Mouse (Mus musculus): Measurements from ENCODE around the gene Gys1.
"Not testable (repeated sequence)": the region's sequence is repeated elsewhere in the genome, so short reads cannot be mapped to it uniquely, and the experiment has no call there.

Gys1 gene

DNA sequence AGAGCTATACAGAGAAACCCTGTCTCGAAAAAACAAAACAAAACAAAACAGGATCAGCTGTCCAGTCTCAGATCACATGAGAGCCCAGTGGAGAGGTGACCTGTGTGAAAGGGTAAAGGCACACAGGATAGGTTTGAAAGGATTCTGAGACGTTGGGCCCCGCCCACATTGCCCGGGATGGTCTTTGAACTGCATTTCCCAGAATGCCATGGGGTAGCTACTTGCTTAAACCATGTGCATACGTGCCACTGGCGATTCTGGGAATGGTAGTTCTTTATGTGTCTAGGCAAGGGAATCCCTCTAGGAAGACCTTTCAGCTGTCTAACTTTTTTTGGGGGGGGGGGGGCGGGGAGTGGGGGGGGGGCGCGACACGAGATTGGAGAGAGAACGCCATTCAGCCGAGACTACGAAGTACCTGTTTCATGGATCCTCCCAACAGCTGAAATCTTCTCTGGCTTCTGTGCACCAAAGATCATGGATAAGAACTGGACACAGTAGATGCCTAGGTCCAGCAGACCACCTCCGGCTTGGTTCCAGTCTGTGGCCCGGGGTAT lies 46.8 kb downstream of the Gys1 start, which contains the start of gene Tulp2:
Tulp2 (plus strand) TSS at position 504 of the 554 bp plus-strand sequence.
- no peak for DNase-seq (ENCODE audit: low read depth)

DNA sequence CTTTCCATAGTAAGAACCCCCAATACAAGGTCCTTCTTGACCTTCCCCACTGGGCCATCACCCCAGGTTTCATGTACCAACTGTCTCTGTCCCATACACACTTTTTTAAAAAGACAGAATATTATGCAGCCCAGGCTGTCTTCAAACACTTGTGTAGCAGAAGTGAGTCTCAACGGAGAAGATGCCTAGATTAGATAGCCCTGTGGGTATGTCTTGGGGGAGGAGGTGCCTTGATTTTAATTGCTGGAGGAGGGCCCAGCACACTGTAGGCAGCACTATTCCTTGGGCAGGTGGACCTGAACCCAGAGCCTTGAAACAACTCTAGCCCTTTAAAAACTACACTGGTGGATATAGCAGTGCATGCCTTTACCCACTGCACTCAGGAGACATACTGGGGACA lies 47.5 kb downstream of the Gys1 start:
- no peak for DNase-seq (ENCODE audit: low read depth)

DNA sequence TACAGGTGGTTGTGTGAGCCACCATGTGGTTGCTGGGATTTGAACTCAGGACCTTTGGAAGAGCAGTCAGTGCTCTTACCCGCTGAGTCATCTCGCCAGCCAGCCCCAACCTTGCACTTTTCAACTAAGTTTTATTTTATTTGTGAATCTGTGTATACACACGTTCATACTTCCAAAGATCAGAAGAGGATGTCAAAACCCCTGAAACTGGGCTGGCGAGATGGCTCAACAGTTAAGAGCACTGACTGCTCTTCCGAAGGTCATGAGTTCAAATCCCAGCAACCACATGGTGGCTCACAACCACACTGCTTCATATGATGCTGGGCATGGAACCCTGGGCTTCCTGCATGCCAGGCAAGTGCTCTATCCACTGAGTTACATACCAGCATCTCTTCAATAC lies 50.3 kb downstream of the Gys1 start:
- DNase-seq (ENCODE audit: low read depth): not testable (repeated sequence)

DNA sequence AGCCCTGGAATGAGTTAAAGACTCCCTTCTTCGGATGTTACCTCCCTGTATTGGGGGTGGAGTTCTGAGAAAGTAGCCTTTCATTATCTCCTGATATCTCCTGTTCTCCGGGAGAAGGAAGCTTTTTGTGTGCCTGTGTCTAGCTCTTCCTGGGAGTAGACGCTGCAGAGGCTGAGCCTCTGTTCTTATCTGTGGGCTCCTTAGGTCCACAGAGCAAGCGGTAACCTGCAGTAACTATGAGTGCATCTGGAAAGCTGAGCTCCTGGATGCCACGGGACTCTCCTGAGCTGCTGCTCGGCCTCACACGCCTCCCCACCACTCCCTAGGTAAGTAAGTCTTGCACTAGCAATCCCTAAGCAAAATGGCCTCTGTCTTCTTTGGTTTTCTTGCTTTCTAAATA lies 51.5 kb downstream of the Gys1 start:
- DNase-seq (ENCODE audit: low read depth): no peak

DNA sequence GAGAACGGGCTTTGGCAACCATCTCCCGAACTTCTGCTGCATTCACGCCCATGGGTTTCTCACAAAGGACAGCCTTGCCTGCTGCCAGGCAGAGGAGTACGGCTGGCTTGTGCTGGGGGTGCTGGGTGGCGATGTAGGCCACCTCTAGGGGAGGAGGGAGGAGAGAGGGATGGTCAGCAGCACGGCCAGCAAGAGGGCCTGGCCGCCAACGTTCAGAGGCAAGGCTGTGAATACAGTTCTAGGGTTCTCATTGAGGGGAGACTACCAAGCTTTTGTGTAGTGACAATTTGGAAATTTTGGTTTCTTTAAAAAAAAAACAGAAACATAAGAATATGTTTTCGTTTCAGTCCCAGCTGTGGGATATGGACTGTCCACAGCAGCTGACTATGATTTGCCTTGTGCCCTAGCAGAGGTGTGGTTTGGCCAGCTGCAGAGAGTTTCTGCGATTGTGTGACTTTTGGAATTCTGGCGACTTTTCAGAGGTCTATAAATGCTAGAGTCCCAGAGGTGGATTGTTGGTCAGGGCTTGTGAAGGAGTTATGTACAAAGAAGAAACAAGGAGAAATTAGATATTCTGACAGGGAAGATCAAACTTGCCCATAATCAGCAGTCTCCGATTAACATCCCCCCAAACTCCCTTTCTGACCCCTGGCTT lies 52.2 kb downstream of the Gys1 start, which contains the start of gene Gm45808:
Gm45808 (minus strand) TSS at position 51 of the 655 bp plus-strand sequence.
- no peak for DNase-seq (ENCODE audit: low read depth)

DNA sequence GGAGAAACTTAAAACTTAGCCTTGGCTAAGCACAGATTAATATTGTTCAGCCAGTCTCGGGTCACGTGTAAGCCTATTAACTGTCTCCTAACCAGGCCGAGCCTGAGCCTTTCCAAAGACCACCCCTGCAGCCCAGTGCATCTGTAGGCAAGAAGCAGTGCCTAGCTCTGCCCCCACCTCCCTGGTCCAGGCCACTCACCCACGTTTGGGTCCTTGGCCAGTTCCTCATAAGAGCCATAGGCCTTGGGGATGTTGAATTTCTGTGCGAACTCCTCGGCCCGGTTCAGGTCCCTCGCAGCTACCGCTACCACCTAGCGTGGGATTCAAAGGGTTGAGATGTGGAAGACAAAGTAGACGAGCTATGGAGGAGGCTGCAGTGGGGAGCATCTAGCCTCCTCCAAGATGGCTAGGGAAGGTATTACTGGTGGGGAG lies 53.2 kb downstream of the Gys1 start:
- no peak for DNase-seq (ENCODE audit: low read depth)

DNA sequence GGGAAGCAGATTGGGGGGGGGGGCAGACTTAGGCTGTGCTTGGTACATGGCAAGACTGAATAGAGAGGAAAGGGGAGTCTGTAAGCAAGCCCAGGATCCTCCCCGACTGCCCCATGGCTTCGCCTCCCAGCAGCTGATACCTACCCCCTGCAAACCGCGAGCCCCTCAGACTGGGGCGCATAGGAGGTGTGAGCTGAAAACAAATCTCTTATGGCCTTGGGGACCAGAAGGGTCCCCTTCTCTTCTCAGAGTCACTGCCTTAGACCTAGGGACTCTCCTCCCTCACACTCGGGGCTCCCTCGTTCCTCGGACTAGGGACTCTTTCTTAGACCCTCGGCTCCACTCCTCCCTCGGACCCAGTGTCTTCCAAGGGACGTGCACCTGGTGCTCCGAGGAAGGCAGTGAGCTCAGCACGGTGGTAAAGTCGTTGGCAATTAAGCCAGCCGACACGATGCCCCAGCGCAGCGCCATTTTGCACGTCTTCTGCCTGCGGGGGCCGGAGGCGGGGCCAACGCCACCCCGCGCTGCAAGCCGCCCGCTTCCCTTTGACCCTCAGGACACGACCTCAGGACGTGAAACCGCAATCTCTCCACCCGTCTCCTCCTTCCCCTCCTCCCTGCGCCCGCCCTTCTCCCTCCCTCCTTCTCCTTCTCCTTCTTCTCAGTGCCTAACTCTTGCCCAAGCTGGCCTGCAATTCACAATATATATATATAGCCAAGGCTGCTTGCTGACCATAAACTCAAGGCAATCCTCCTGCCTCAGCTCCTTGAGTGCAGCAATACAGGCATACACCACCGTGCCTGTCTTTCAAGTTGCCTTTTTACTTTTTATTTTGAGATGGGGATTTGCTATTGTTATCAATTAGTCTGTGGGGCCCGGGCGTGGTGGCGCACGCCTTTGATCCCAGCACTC lies 53.9 kb downstream of the Gys1 start, which contains the start of gene Dhdh:
Dhdh (minus strand) TSS at position 513 of the 912 bp plus-strand sequence.
- DNase-seq (ENCODE audit: low read depth): no peak

DNA sequence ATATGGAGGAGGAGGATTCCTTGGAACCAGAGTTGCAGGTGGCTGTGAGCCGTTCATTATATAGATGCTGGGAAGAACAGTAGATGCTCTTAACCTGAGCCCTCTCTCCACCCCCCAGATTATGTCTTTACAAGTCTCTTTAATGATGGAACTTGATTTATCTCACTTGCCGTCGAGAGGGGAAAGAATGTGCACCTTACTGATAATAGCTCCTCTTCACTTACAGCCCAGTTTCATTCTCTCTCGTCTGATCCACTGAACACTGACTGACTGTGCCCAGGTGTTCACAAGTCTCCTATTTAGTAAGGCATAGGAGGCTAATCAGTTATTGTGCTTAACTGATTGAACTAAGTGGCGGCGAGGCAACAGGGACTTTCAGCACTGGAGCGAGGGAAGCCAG lies 54.9 kb downstream of the Gys1 start:
- no peak for DNase-seq (ENCODE audit: low read depth)

DNA sequence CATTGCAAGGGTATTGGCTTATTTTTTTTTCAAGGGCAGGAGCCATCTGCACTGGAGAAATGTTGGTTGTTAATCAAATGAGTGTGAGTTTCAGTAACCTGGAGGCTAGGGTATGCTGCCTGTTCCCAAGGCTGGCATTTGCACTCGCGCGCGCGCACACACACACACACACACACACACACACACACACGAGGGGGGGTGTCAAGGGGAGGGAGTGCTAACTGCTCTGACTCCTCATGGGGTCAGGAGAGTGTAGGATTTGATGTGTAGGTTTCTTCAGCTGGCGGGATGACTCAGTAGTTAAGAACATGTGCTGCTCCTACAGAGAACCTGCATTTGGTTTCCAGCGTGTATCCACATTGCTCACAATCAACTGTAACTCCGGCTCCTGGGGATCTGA lies 56.2 kb downstream of the Gys1 start:
- no peak for DNase-seq (ENCODE audit: low read depth)

DNA sequence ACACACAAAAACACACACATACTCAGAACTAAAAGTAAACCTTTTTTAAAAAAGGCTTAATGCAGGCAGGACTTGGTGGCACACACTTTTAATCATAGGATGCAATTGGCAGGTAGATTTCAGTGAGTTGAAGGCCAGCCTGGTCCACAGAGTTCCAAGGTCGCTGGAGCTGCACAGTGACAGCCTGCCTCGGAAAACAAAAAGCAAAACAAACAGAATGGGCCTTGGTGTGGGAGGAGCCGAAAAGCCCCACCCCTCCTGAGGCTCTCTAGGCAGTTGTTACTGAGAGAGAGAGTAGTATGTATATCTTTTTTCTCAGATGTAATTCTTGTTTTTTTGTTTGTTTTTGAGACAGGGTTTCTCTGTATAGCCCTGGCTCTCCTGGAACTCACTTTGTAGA lies 56.6 kb downstream of the Gys1 start:
- no peak for DNase-seq (ENCODE audit: low read depth)

DNA sequence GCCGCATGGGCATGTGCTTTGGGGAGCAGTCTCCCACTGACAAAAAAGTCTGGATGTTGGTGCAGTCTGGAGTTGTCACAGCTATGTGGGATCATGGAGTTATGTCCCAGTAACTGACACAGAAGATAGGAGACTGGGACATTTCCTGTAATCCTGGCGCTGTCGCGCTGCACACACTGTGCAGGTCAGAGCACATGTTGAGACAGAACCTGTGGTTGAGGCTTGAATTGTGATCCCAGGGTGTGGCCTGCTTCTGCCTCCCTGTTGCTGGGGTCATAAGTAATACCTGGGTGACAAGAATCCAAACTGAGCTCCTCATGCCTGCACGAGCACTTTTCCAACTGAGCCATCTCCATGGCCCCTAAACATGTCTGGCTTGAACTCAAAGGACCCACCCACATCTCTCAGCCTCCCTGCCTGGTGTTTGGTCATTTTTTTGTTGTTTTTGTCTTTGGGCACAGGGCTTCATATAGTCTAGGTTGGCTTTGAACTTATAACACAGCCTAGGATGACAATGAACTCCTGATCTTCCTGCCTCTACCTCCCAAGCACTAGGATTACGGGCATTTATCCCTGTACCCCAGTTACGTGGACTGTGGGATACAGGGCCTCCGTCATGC lies 57.7 kb downstream of the Gys1 start:
- DNase-seq (ENCODE audit: low read depth): no peak

DNA sequence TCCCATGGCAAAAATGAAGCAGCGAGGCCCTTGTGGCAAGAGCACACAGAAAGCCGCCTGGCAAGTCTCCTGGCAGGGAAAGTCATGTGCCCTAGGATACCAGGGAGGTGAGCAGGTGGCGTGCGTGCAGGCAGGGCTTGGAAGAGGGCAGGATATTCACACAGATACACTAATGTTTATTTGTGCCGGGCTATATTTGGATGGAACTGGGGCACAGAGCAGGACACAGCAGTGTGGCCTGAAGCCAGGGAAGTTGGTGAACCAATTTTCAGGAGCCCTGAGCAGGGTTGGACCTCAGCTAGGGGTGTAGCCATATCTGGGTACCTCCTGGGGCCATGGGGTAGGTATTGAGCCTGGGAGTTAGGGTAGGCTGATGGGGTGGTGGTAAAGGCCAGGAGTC lies 58.3 kb downstream of the Gys1 start:
- DNase-seq (ENCODE audit: low read depth): no peak

DNA sequence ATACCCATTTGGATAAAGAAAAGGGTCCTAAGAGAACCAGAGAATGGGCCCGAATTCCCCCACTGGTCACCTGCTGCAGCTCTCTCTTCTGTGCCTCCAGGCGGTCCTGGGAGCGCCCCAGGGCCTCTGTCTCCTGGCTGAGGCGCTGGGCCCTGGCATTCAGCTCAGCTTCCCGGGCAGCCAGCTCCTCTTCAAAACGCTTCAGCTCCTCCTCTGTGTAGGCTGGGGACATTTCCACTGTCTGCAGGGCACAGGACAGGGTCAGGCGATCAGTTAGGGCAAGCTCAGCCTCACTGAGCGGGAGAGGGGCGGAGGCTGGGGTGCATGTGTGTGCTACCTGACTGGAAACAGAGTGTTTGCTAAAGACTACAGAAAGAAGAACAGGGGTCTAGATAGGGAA lies 59.9 kb downstream of the Gys1 start:
- DNase-seq (ENCODE audit: low read depth): no peak

DNA sequence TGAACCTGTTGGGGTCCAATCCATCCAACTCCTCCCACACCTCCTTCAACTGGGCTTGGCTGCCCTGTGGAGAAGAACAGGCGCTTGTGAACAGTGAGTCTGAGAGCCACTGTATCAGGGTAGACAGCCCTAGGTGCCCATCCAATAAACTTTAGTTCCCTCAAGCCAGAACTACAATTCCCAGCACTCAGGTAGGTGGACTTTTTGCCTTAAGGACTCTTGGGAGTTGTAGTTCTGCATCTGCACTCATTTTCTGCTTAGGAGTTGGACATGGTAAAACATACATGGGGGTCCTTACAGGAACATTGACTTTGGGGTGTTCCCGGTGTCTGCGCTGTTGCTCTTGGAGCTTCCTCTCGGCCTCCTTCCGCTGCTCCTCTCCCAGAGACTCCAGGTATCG lies 63.8 kb downstream of the Gys1 start:
- no peak for DNase-seq (ENCODE audit: low read depth)
